Mouse (Mus musculus): ENCODE measurements around the gene Ssbp3.

Gene Ssbp3

GRCm38 (mm10) chr4:106934931-106935582 is 24.6 kb downstream of the Ssbp3 start:
- DNase-seq (ENCODE audit: low read depth): peak; percentile 66

GRCm38 (mm10) chr4:106935583-106935935 is 25.1 kb downstream of the Ssbp3 start:
- DNase-seq (ENCODE audit: low read depth): peak; percentile 64

- no peak for DNase-seq (ENCODE audit: low read depth)
Observed at GRCm38 (mm10) chr4:106936041-106936440, 25.5 kb downstream of the Ssbp3 start.

- no peak for DNase-seq (ENCODE audit: low read depth)
Observed at GRCm38 (mm10) chr4:106936741-106937140, 26.2 kb downstream of the Ssbp3 start.

- no peak for DNase-seq (ENCODE audit: low read depth)
Observed at GRCm38 (mm10) chr4:106938506-106939222, 28.2 kb downstream of the Ssbp3 start.

GRCm38 (mm10) chr4:106939223-106939918 is 28.9 kb downstream of the Ssbp3 start:
- no peak for DNase-seq (ENCODE audit: low read depth)

- no peak for DNase-seq (ENCODE audit: low read depth)
Observed at GRCm38 (mm10) chr4:106939919-106940227, 29.4 kb downstream of the Ssbp3 start.

GRCm38 (mm10) chr4:106940945-106941344 is 30.4 kb downstream of the Ssbp3 start:
- DNase-seq (ENCODE audit: low read depth): no peak

GRCm38 (mm10) chr4:106941475-106941874 is 31.0 kb downstream of the Ssbp3 start:
- no peak for DNase-seq (ENCODE audit: low read depth)

GRCm38 (mm10) chr4:106942491-106942890 is 32.0 kb downstream of the Ssbp3 start:
- no peak for DNase-seq (ENCODE audit: low read depth)

- no peak for DNase-seq (ENCODE audit: low read depth)
Observed at GRCm38 (mm10) chr4:106943627-106944026, 33.1 kb downstream of the Ssbp3 start.

- DNase-seq (ENCODE audit: low read depth): no peak
Observed at GRCm38 (mm10) chr4:106944898-106945297, 34.4 kb downstream of the Ssbp3 start.

- DNase-seq (ENCODE audit: low read depth): no peak
Observed at GRCm38 (mm10) chr4:106947741-106948140, 37.2 kb downstream of the Ssbp3 start.

- DNase-seq (ENCODE audit: low read depth): no peak
Observed at GRCm38 (mm10) chr4:106948546-106948945, 38.0 kb downstream of the Ssbp3 start.

- DNase-seq (ENCODE audit: low read depth): no peak
Observed at GRCm38 (mm10) chr4:106949200-106949599, 38.7 kb downstream of the Ssbp3 start.

GRCm38 (mm10) chr4:106950801-106951200 is 40.3 kb downstream of the Ssbp3 start:
- DNase-seq (ENCODE audit: low read depth): no peak

- DNase-seq (ENCODE audit: low read depth): peak; percentile 58
Observed at GRCm38 (mm10) chr4:106951455-106951854, 41.0 kb downstream of the Ssbp3 start.

GRCm38 (mm10) chr4:106953221-106953620 is 42.7 kb downstream of the Ssbp3 start:
- DNase-seq (ENCODE audit: low read depth): no peak

GRCm38 (mm10) chr4:106953760-106954159 is 43.3 kb downstream of the Ssbp3 start:
- DNase-seq (ENCODE audit: low read depth): no peak

- DNase-seq (ENCODE audit: low read depth): no peak
Observed at GRCm38 (mm10) chr4:106955729-106956712, 45.5 kb downstream of the Ssbp3 start.

GRCm38 (mm10) chr4:106958117-106958516 is 47.6 kb downstream of the Ssbp3 start:
- DNase-seq (ENCODE audit: low read depth): peak; percentile 73

- DNase-seq (ENCODE audit: low read depth): no peak
Observed at GRCm38 (mm10) chr4:106958561-106958960, 48.1 kb downstream of the Ssbp3 start.

All from induced T-regulatory cell, adult 2 months (primary cell).